Mouse (Mus musculus) forebrain, embryonic 12.5 days (tissue): ENCODE data around the gene Dyrk2. TPM values are rescaled to one million over a fixed set of nuclear protein-coding genes. Genes with fewer than 3 reads are reported as not detected.

Experiments
- ATAC-seq: fragments of 200-750 bp; cut with Nextera tagmentation; 2 replicates; pipeline ENCODE4 v1.8.0; 2017; ENCODE audit warnings: moderate TSS enrichment; ENCODE audit not compliant: low FRiP score
- H3K27ac ChIP-seq: fragments of 300-500 bp; sonication (generic); 2 replicates; pipeline ENCODE4 v1.5.1; 2016; ENCODE audit warnings: mild to moderate bottlenecking
- H3K27me3 ChIP-seq: fragments of 300-500 bp; sonication (generic); 2 replicates; pipeline ENCODE4 v1.6.1; 2016; ENCODE audit warnings: mild to moderate bottlenecking
- H3K36me3 ChIP-seq: fragments of 300-500 bp; sonication (generic); replicated peaks from 2 replicates; pipeline ENCODE4 v1.6.1; 2016; ENCODE audit warnings: mild to moderate bottlenecking
- H3K4me1 ChIP-seq: fragments of 300-500 bp; sonication (generic); 2 replicates; pipeline ENCODE4 v1.6.1; 2016
- H3K4me2 ChIP-seq: fragments of 300-500 bp; sonication (generic); 2 replicates; pipeline ENCODE4 v1.6.1; 2016; ENCODE audit warnings: mild to moderate bottlenecking, moderate library complexity
- H3K4me3 ChIP-seq: fragments of 300-500 bp; sonication (generic); replicated peaks from 2 replicates; pipeline ENCODE4 v1.5.1; 2016; ENCODE audit warnings: mild to moderate bottlenecking
- H3K9ac ChIP-seq: fragments of 300-500 bp; sonication (generic); 2 replicates; pipeline ENCODE4 v1.6.1; 2016; ENCODE audit warnings: mild to moderate bottlenecking
- H3K9me3 ChIP-seq: fragments of 300-500 bp; sonication (generic); 2 replicates; pipeline ENCODE4 v1.6.1; 2016
- WGBS: fragments of 180-500 bp; shearing (Covaris S2); methylation state at CpG from one replicate; pipeline ENCODE4 v1.1.7; 2016; 5-methylcytosine and 5-hydroxymethylcytosine counted together
- polyA plus RNA-seq: library from polyadenylated mRNA; unstranded; fragments of >200 nt; fragmentation: Nextera tagmentation; extraction: Ambion mirVana; gene quantifications from 2 replicates; pipeline ENCODE4 v1.2.1, GENCODE M21; 2016

Dyrk2 gene
- 11.0 and 11.5 TPM in 2 replicates for polyA plus RNA-seq

DNA sequence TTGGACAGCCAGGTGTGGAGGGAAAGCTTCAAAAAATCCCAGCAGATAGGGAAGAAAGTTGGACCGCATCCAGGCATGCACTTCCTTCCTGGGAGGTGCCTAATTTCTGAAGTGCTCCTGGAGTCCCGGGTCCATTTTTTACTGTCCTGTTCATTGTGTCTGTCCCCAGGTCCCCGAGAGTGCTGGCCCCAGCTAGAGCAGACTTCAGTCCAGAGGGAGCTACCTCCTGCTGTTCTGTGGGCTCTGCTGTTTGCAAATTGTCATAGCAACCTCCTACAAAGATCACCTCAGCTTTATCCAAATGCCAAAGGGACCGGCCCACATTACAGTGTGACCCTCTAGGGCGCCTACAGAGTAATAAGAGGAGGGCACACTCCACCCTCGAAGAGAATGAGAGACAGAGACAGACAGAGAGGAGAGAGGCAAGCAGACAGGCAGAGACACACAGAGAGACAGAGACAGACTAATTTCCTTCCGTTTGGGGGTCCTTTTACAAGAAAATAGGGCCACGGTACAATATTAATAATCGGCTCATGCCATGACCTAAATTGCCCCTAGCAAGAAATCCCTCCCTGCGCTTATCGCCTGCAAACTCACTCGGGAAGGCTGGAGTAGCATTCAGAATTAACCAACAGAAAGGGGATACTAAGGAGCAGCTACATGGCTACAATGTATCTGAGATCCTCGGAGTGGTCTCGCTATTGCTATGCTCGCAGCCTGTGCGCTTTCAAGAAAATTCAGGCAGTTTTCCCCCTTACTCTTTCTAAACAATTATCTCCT is at the start of gene Dyrk2:
Dyrk2 (minus strand) TSS at position 9 of the 780 bp plus-strand sequence.
- H3K36me3 ChIP-seq, result peaks cover 2% of the 10 kb centered on the region; the same call in 1 of the 2 replicates
- 0 out of 2 replicates have a peak, but pooled peaks cover 4% of the 10 kb centered on the region for H3K9me3 ChIP-seq
- peak within 1 kb of the TSS; percentile 94 for H3K9ac ChIP-seq
- H3K4me2 ChIP-seq, result peak within 1 kb of the TSS; percentile 92
- no peak for ATAC-seq
- H3K4me1 ChIP-seq, result peaks cover 34% of the 10 kb centered on the region
- no peaks in the 10 kb centered on the region for H3K27me3 ChIP-seq
- 6% methylated on average over 16 of the region's 16 CpGs for WGBS
- H3K4me3 ChIP-seq, result peak within 1 kb of the TSS; percentile 95
- peak within 1 kb of the TSS; percentile 96 for H3K27ac ChIP-seq

DNA sequence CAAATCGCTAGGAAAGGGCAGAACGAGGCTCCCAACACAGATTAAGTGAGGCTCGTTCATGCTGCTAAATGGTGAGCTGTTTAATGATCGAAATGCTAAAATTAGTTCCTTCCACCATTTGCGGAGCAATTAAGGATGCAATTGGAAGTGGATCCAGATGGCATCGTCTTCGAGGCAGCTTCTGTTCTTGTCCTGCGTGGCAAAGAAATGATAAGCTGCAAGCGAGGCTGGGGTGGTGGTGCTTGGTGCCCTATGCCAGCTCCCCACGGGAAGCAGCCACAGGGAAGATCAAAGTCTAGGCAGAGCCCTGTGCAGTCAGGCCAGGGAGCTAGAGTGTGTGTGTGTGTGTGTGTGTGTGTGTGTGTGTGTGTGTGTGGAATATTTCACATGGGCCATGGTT is 32.6 kb upstream of the Dyrk2 start:
- H3K4me2 ChIP-seq, result no peak overlapping the region
- no peaks in the 10 kb centered on the region for H3K36me3 ChIP-seq
- no peak for ATAC-seq
- no peaks in the 10 kb centered on the region for H3K9me3 ChIP-seq
- H3K27ac ChIP-seq, result no peak overlapping the region
- 71% methylated on average over 10 of the region's 10 CpGs for WGBS
- no peak overlapping the region for H3K4me3 ChIP-seq
- no peaks in the 10 kb centered on the region for H3K4me1 ChIP-seq
- no peaks in the 10 kb centered on the region for H3K27me3 ChIP-seq
- H3K9ac ChIP-seq, result no peak overlapping the region

DNA sequence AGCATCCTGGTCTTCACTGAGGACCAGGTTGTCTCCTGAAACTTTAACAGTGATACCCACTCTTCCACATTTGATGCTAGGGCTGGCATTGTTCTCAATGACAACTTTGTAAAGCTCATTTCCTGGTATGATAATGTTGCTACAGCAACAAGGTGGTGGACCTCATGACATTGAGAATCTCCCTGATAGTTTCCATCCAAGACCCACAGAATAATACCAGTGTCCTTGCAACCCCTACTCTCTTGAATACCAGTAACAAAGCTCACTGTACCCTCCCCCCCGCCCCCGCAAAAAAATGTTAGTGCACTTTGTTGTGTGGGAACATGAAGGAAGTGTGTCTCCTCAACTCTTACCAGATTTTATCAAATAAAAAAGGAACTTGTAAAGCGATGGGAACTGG is 23.6 kb upstream of the Dyrk2 start:
- Histone ChIP-seq H3K27me3 (no peaks in the 10 kb centered on the region), H3K9me3 (no peaks in the 10 kb centered on the region), H3K4me3 (no peak overlapping the region), H3K27ac (no peak overlapping the region), H3K4me1 (no peaks in the 10 kb centered on the region), H3K9ac (no peak overlapping the region), H3K4me2 (no peak overlapping the region), H3K36me3 (no peaks in the 10 kb centered on the region)
- WGBS, result 83% methylated on average over 3 of the region's 3 CpGs
- ATAC-seq, result no peak

DNA sequence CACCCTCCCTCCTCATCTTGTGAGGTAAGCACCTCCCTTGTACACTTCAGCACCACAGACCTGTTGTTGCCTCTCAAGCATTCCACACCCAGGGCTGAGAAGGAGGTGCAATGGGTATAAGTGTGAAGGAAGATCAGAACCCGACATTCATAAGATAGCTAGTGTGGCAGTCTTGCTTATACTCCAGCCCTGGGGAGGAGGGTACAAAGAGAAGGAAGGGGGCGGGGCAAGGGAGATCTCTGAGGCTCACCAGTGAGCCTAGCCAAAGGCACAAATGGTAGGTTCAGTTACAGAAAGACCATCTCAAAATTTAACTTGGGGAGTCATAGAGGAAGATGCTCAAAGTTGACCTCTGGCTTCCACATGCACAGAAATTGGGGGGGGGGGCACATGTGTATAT is 14.1 kb upstream of the Dyrk2 start:
- Histone ChIP-seq H3K36me3 (no peaks in the 10 kb centered on the region), H3K4me2 (no peak overlapping the region), H3K4me3 (no peak overlapping the region), H3K4me1 (no peaks in the 10 kb centered on the region), H3K27ac (no peak overlapping the region), H3K27me3 (no peaks in the 10 kb centered on the region), H3K9ac (no peak overlapping the region), H3K9me3 (no peaks in the 10 kb centered on the region)
- no peak for ATAC-seq
- 81% methylated on average over 2 of the region's 2 CpGs for WGBS

DNA sequence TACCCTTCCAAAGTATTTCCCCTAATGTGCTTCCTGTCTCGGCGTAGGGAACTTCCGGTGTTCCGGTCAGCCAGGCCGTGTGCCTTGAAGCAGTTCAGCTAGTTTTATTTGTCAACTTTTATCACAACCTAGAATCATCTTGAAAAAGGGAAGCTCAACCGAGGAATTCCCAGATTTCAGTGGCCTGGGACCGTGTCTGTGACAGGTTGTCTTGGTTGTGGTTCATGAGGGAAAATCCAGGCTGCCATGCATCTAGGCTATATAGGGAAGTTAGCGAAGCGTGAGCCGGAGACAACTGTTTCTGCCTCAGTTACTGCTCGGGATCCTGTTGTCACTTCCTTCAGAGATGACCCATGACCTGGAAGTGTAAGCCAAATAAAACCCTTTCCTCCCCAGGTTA is 13.3 kb upstream of the Dyrk2 start:
- 92% methylated on average over 11 of the region's 11 CpGs for WGBS
- H3K36me3 ChIP-seq, result no peaks in the 10 kb centered on the region
- H3K9me3 ChIP-seq, result no peaks in the 10 kb centered on the region
- H3K9ac ChIP-seq, result no peak overlapping the region
- no peaks in the 10 kb centered on the region for H3K4me1 ChIP-seq
- H3K4me3 ChIP-seq, result no peak overlapping the region
- no peak overlapping the region for H3K4me2 ChIP-seq
- H3K27me3 ChIP-seq, result no peaks in the 10 kb centered on the region
- no peak for ATAC-seq
- H3K27ac ChIP-seq, result no peak overlapping the region

DNA sequence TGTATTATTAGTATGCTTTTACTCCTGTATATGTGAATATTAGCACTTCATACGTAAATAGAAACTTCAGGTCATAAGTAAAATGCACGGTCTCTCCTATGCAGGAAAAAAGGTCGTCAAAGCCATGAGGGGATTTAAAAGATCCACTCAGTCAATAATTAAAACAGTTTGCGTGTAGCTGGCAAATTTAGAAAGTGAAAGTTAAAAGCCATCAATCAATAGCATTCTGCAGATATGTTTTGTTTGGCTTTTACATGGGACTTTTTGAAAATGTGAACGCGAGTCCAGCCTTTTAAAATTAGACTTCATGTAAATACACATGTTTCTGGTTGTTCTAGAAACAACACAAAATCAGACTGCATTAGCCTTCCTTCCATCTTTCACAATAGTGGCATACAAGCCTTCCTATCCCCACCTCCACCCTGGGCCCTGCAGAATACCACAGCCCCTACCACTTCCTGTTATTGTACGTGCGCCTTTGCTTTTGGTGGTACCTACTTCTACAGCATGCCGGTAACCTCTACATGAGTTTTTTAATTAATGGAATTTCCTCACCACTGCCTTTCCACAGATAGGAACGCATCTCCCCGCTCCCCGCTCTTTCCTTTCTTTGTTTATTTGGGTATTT is 12.4 kb upstream of the Dyrk2 start:
- ATAC-seq, result no peak

DNA sequence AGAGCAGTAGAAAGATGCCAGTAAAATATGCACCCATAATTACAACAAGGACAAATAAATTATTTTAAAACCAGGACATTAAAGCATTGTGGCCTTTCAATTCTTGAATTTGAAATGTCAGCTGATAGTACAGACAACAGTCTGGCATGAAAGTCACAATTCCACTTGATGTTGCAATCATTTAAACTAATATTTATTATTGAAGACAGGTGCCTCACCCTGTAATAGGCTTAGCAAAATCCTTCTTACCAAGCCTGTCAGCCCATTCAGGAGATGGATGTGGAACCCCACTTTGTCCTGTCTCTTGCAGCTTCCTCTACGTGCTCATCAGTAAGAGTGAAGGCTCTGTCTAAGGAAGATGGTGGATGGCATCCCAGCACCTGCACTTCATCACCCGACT is 10.8 kb upstream of the Dyrk2 start:
- ATAC-seq, result no peak
- no peak overlapping the region for H3K27ac ChIP-seq
- no peaks in the 10 kb centered on the region for H3K36me3 ChIP-seq
- H3K27me3 ChIP-seq, result no peaks in the 10 kb centered on the region
- no peak overlapping the region for H3K4me3 ChIP-seq
- no peak overlapping the region for H3K9ac ChIP-seq
- 81% methylated on average over 2 of the region's 2 CpGs for WGBS
- no peaks in the 10 kb centered on the region for H3K4me1 ChIP-seq
- H3K4me2 ChIP-seq, result no peak overlapping the region
- H3K9me3 ChIP-seq, result no peaks in the 10 kb centered on the region

More for the DNA sequence above, 12.4 kb upstream of the Dyrk2 start:
- 93% methylated on average over 12 of the region's 12 CpGs for WGBS
- H3K4me2 ChIP-seq, result no peak overlapping the region
- H3K4me3 ChIP-seq, result no peak overlapping the region
- no peaks in the 10 kb centered on the region for H3K9me3 ChIP-seq
- H3K36me3 ChIP-seq, result no peaks in the 10 kb centered on the region
- H3K27me3 ChIP-seq, result no peaks in the 10 kb centered on the region
- H3K4me1 ChIP-seq, result no peaks in the 10 kb centered on the region
- no peak overlapping the region for H3K9ac ChIP-seq
- no peak overlapping the region for H3K27ac ChIP-seq

DNA sequence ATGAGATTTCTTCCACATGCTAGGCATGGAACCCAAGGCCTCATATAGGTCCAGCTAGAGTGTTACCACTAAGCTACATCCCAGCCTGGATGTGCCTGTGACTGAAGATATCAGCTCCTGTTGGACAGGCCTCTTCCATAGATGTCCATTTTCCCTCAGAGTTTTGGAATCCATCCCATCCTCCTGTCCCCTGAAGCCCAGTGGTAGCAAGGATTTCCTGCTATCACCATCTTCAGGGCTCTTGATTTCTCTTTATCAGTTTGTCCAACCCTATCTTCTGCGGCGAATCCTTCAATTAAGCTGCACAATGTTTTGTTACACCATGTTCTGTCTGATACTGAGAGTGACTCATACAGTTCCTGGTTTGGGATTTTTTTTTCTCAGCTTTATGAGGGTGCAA is 2.2 kb upstream of the Dyrk2 start:
- no peak for ATAC-seq
- Histone ChIP-seq H3K27ac (no peak overlapping the region), H3K36me3 (no peaks in the 10 kb centered on the region), H3K4me3 (no peak overlapping the region), H3K4me2 (no peak overlapping the region), H3K4me1 (peaks cover 19% of the 10 kb centered on the region), H3K9me3 (0 out of 2 replicates have a peak, but pooled peaks cover 4% of the 10 kb centered on the region), H3K9ac (no peak overlapping the region), H3K27me3 (no peaks in the 10 kb centered on the region)
- 100% methylated on average over 2 of the region's 2 CpGs for WGBS

DNA sequence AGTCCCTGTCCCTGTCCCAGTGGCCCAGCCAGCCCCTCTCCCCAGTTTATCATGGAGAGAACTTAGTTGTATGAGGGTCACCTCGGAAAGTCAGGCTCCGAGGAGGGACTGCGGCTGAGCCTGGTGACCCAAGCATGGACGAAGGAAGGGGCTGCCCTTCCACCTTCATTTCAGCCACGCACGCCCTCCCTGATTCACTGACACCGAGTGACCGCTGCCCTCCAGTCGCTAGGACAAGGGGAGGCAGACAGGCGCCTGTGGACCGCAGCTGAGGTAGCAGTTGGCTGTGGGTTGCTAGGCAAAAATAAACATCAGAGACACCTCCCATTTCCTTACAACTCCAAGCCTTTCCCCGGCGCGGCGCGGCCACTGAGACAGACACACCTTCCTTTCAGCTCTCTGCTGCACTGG is 413 bp downstream of the Dyrk2 start:
- peak overlapping the region; percentile 96 for H3K27ac ChIP-seq
- under 1% methylated on average over 16 of the region's 16 CpGs for WGBS
- ATAC-seq, result peak; percentile 47

DNA sequence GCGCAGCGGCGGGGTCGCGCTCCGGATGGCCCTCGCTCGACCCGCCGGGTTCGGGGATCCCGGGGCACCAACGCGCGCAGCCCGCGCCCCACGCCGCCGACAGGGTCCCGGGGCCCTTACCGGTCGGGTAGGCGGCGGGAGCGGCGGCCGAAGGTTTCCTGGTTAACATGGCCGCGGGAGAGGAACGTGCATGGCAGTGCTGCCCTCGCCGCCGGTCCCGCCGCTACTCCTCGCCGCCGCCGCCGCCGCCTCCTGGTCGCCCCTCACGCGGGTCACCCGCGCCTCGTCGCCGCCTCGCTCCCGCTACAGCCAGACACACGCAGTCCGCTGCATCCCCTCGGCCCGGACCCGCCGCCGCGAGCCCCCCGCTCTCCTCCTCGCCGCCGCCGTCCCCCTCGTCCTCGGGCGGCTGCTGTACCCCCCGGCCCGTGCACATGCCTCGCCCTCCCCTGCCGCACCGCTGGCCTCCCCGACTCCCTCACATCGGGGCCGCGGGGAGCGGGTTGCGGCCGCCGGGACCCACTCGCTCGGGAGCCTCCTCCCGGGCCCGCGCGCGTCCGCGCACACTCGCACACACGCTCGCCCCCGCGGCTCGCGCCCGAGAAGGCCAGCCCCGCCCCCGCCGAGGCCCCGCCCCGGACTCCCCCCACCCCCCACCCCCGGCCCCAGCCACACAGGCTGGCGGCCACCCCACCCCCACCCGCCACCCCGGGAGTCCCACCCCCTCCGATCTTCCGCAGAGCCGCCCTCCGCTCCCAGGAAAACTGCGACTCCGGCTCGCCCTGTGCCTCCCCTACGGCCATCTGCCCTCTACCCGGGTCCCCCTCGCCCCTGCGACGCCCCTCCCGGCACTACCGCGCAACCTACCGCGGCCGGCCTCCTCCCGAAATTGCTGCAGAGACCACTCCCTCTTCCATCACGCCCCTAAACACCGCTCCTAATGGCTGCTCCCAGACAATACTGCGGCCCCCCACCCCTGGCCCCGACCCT is 1.1 kb downstream of the Dyrk2 start:
- peaks cover 16% of the 10 kb centered on the region for H3K36me3 ChIP-seq
- peak; percentile 88 for ATAC-seq

More for the DNA sequence above, 413 bp downstream of the Dyrk2 start:
- H3K4me1 ChIP-seq, result peaks cover 38% of the 10 kb centered on the region
- H3K36me3 ChIP-seq, result peaks cover 10% of the 10 kb centered on the region
- H3K4me3 ChIP-seq, result peak overlapping the region; percentile 95
- no peaks in the 10 kb centered on the region for H3K27me3 ChIP-seq
- H3K9ac ChIP-seq, result peak overlapping the region; percentile 94
- 0 out of 2 replicates have a peak, but pooled peaks cover 4% of the 10 kb centered on the region for H3K9me3 ChIP-seq
- peak overlapping the region; percentile 92 for H3K4me2 ChIP-seq

DNA sequence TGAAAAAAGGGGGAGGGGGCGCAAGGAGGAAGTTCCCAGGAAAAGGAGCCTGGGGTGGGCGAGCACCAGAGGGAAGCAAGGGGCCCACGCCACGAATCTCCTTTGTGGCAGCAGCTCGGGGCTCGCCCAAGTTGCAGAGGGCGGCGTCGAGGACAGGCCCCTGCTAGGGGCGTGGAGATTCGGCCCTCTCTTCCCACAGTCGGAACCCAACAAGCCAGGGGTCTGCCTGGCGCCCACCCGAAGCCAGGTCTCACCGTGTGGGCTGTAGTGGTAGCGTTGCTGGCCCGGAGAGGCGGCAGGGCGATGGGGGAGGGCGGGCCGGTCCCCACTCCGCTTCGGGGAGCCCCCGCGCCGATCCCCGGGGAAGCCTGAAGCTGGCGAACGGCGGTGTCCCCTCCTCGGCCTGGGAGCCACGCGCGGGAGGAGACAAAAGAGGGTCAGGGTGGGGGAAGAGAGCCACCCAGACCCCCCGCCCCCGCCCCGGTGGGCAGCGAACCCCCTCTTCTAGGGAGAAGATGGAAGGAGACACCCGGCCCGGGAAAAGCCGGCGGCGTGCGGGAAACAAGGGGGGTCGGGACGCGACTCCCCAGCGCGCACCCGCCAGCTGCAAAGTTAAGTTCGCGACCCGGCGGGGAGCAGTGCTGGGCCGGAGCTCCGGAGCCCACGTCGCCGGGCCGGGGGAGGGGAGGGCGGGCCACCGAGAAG is 2.0 kb downstream of the Dyrk2 start:
- 0 out of 2 replicates have a peak, but pooled peaks cover 3% of the 10 kb centered on the region for H3K9me3 ChIP-seq
- H3K27ac ChIP-seq, result peak overlapping the region; percentile 96
- WGBS, result under 1% methylated on average over 60 of the region's 62 CpGs
- peak overlapping the region; percentile 92 for H3K4me2 ChIP-seq
- peaks cover 24% of the 10 kb centered on the region for H3K36me3 ChIP-seq
- peaks cover 41% of the 10 kb centered on the region for H3K4me1 ChIP-seq
- H3K9ac ChIP-seq, result peak overlapping the region; percentile 94
- no peaks in the 10 kb centered on the region for H3K27me3 ChIP-seq
- peak; percentile 30 for ATAC-seq
- H3K4me3 ChIP-seq, result peak overlapping the region; percentile 95

More for the DNA sequence above, 1.1 kb downstream of the Dyrk2 start:
- H3K9me3 ChIP-seq, result 0 out of 2 replicates have a peak, but pooled peaks cover 4% of the 10 kb centered on the region
- 2% methylated on average over 93 of the region's 130 CpGs for WGBS
- no peaks in the 10 kb centered on the region for H3K27me3 ChIP-seq
- peak overlapping the region; percentile 96 for H3K27ac ChIP-seq
- H3K9ac ChIP-seq, result peak overlapping the region; percentile 94
- peak overlapping the region; percentile 92 for H3K4me2 ChIP-seq
- H3K4me3 ChIP-seq, result peak overlapping the region; percentile 95
- H3K4me1 ChIP-seq, result peaks cover 41% of the 10 kb centered on the region
